Mouse (Mus musculus) MEL (cell line): ENCODE data around the gene Sec1. TPM values are rescaled to one million over a fixed set of nuclear protein-coding genes. Genes with fewer than 3 reads are reported as not detected.

Source experiments
- DNase-seq: peaks from one replicate; pipeline ENCODE4 v3.0.0; 2011; ENCODE audit warnings: low read depth, low spot score
- H3K27ac ChIP-seq: 2 replicates; pipeline ENCODE4 v1.5.1; 2012; ENCODE audit warnings: low read depth, mild to moderate bottlenecking, control low read depth, low read length, moderate library complexity; ENCODE audit not compliant: control insufficient read depth
- H3K27me3 ChIP-seq, 2 experiments: fragments of 150-350 bp in 1 of 2; sonication (generic) in 1 of 2; 2 replicates each; pipeline ENCODE4 v1.6.1; 2012; ENCODE audit warnings: low read length in 2 of 2, mild to moderate bottlenecking in 2 of 2, improper control_type of control experiment in 1 of 2, moderate library complexity in 1 of 2; ENCODE audit not compliant: insufficient read depth in 2 of 2, control insufficient read depth in 1 of 2
- H3K36me3 ChIP-seq, 2 experiments: 2 replicates each; pipeline ENCODE4 v1.6.1; 2012 to 2014; ENCODE audit warnings: low read length in 2 of 2, improper control_type of control experiment in 1 of 2, inconsistent platforms in 1 of 2, mild to moderate bottlenecking in 1 of 2; ENCODE audit not compliant: insufficient read depth in 2 of 2, control insufficient read depth in 1 of 2
- H3K4me1 ChIP-seq, 2 experiments: fragments of 150-350 bp in 1 of 2; sonication (generic) in 1 of 2; 2 replicates each; pipeline ENCODE4 v1.6.1; 2012; ENCODE audit warnings: low read length in 2 of 2, improper control_type of control experiment in 1 of 2, mild to moderate bottlenecking in 1 of 2; ENCODE audit not compliant: insufficient read depth in 2 of 2, control insufficient read depth in 1 of 2
- H3K4me3 ChIP-seq, 2 experiments: fragments of 150-350 bp in 1 of 2; sonication (generic) in 1 of 2; 2 replicates each; pipeline ENCODE4 v1.5.1; 2012; ENCODE audit warnings: low read depth in 2 of 2, low read length in 2 of 2, mild to moderate bottlenecking in 2 of 2, moderate library complexity in 2 of 2, control low read depth in 1 of 2, improper control_type of control experiment in 1 of 2; ENCODE audit not compliant: control insufficient read depth in 1 of 2, insufficient read depth in 1 of 2
- H3K79me2 ChIP-seq: 2 replicates; pipeline ENCODE4 v1.6.1; 2012; ENCODE audit warnings: mild to moderate bottlenecking, low read length, moderate library complexity; ENCODE audit not compliant: control insufficient read depth, poor library complexity, insufficient read depth
- H3K9ac ChIP-seq: 2 replicates; pipeline ENCODE4 v1.6.1; 2012; ENCODE audit warnings: low read depth, mild to moderate bottlenecking, control low read depth, low read length, moderate library complexity; ENCODE audit not compliant: control insufficient read depth, poor library complexity, severe bottlenecking
- H3K9me3 ChIP-seq: fragments of 150-350 bp; sonication (generic); replicated peaks from 2 replicates; pipeline ENCODE4 v1.6.1; 2012; ENCODE audit warnings: mild to moderate bottlenecking, low read length, improper control_type of control experiment, moderate library complexity; ENCODE audit not compliant: insufficient read depth
- BHLHE40 ChIP-seq: IDR thresholded peaks from 2 replicates; pipeline ENCODE4 v1.6.1; 2012; ENCODE audit warnings: low read depth, mild to moderate bottlenecking, inconsistent platforms, low read length, improper control_type of control experiment, borderline replicate concordance
- CHD1 ChIP-seq: IDR thresholded peaks from 2 replicates; pipeline ENCODE4 v1.6.1; 2012; ENCODE audit warnings: low read depth, mild to moderate bottlenecking, inconsistent platforms, low read length, improper control_type of control experiment
- CHD2 ChIP-seq: IDR thresholded peaks from 2 replicates; pipeline ENCODE4 v1.6.1; 2011; ENCODE audit warnings: low read length, improper control_type of control experiment
- E2F4 ChIP-seq: IDR thresholded peaks from 2 replicates; pipeline ENCODE4 v1.6.1; 2011; ENCODE audit warnings: low read depth, low read length, improper control_type of control experiment, borderline replicate concordance
- ELF1 ChIP-seq: IDR thresholded peaks from 2 replicates; pipeline ENCODE4 v1.6.1; 2014; ENCODE audit warnings: low read depth, mild to moderate bottlenecking, inconsistent platforms, low read length, improper control_type of control experiment, moderate library complexity
- EP300 ChIP-seq, 2 experiments: IDR thresholded peaks; 2 replicates each; pipeline ENCODE4 v1.6.1; 2011; ENCODE audit warnings: improper control_type of control experiment in 2 of 2, low read length in 2 of 2, low read depth in 1 of 2, mild to moderate bottlenecking in 1 of 2
- ETS1 ChIP-seq: IDR thresholded peaks from 2 replicates; pipeline ENCODE4 v1.6.1; 2012; ENCODE audit warnings: low read depth, mild to moderate bottlenecking, inconsistent platforms, low read length, improper control_type of control experiment, moderate library complexity
- GABPA ChIP-seq: IDR thresholded peaks from 2 replicates; pipeline ENCODE4 v1.6.1; 2012; ENCODE audit warnings: low read depth, mild to moderate bottlenecking, inconsistent platforms, low read length, improper control_type of control experiment, moderate library complexity
- GATA1 ChIP-seq: IDR thresholded peaks from 2 replicates; pipeline ENCODE4 v1.6.1; 2011; ENCODE audit warnings: low read depth, low read length, improper control_type of control experiment
- HCFC1 ChIP-seq: IDR thresholded peaks from 2 replicates; pipeline ENCODE4 v1.6.1; 2012; ENCODE audit warnings: low read depth, mild to moderate bottlenecking, inconsistent platforms, low read length, improper control_type of control experiment, moderate library complexity
- JUND ChIP-seq: IDR thresholded peaks from 2 replicates; pipeline ENCODE4 v1.6.1; 2011; ENCODE audit warnings: low read depth, mild to moderate bottlenecking, improper control_type of control experiment, low read length
- KAT2A ChIP-seq: conservative IDR thresholded peaks from 2 replicates; pipeline ENCODE4 v1.6.1; 2012; ENCODE audit warnings: low read depth, low read length, improper control_type of control experiment, inconsistent platforms
- MAFK ChIP-seq: IDR thresholded peaks from 2 replicates; pipeline ENCODE4 v1.6.1; 2011; ENCODE audit warnings: low read depth, mild to moderate bottlenecking, low read length, improper control_type of control experiment, borderline replicate concordance
- MAX ChIP-seq: IDR thresholded peaks from 2 replicates; pipeline ENCODE4 v1.6.1; 2011; ENCODE audit warnings: low read length, improper control_type of control experiment
- MAZ ChIP-seq: IDR thresholded peaks from 2 replicates; pipeline ENCODE4 v1.6.1; 2012; ENCODE audit warnings: low read depth, mild to moderate bottlenecking, inconsistent platforms, low read length, improper control_type of control experiment
- MEF2A ChIP-seq: IDR thresholded peaks from 2 replicates; pipeline ENCODE4 v1.6.1; 2014; ENCODE audit warnings: low read depth, mild to moderate bottlenecking, inconsistent platforms, low read length, improper control_type of control experiment; ENCODE audit not compliant: poor library complexity, insufficient replicate concordance, severe bottlenecking; ENCODE audit errors: extremely low read depth
- MXI1 ChIP-seq: IDR thresholded peaks from 2 replicates; pipeline ENCODE4 v1.6.1; 2011; ENCODE audit warnings: mild to moderate bottlenecking, low read depth, low read length, improper control_type of control experiment
- MYB ChIP-seq: IDR thresholded peaks from 2 replicates; pipeline ENCODE4 v1.6.1; 2011; ENCODE audit warnings: mild to moderate bottlenecking, low read depth, low read length, improper control_type of control experiment
- MYC ChIP-seq: IDR thresholded peaks from 2 replicates; pipeline ENCODE4 v1.6.1; 2011; ENCODE audit warnings: low read depth, mild to moderate bottlenecking, low read length, improper control_type of control experiment, moderate library complexity
- NELFE ChIP-seq: IDR thresholded peaks from 2 replicates; pipeline ENCODE4 v1.6.1; 2011; ENCODE audit warnings: low read depth, low read length, improper control_type of control experiment
- NRF1 ChIP-seq: IDR thresholded peaks from 2 replicates; pipeline ENCODE4 v1.6.1; 2014; ENCODE audit warnings: low read depth, mild to moderate bottlenecking, inconsistent platforms, low read length, improper control_type of control experiment, moderate library complexity; ENCODE audit not compliant: poor library complexity, insufficient read depth, severe bottlenecking
- POLR2A ChIP-seq, 2 experiments: IDR thresholded peaks; 2 replicates each; pipeline ENCODE4 v1.6.1; 2011 to 2012; ENCODE audit warnings: low read length in 2 of 2, mild to moderate bottlenecking in 2 of 2, control low read depth in 1 of 2, improper control_type of control experiment in 1 of 2, low read depth in 1 of 2, moderate library complexity in 1 of 2; ENCODE audit not compliant: control insufficient read depth in 1 of 2, insufficient read depth in 1 of 2, poor library complexity in 1 of 2
- POLR2AphosphoS2 ChIP-seq: IDR thresholded peaks from 2 replicates; pipeline ENCODE4 v1.6.1; 2011; ENCODE audit warnings: low read length, improper control_type of control experiment
- POLR2AphosphoS5 ChIP-seq: IDR thresholded peaks from 2 replicates; pipeline ENCODE4 v1.6.1; 2012; ENCODE audit warnings: low read depth, borderline replicate concordance, mild to moderate bottlenecking, inconsistent platforms, low read length, moderate library complexity, mixed read lengths
- RAD21 ChIP-seq: IDR thresholded peaks from 2 replicates; pipeline ENCODE4 v1.6.1; 2011; ENCODE audit warnings: mild to moderate bottlenecking, low read depth, low read length, improper control_type of control experiment
- RCOR1 ChIP-seq: IDR thresholded peaks from 2 replicates; pipeline ENCODE4 v1.6.1; 2012; ENCODE audit warnings: low read depth, mild to moderate bottlenecking, inconsistent platforms, low read length, improper control_type of control experiment
- SIN3A ChIP-seq: IDR thresholded peaks from 2 replicates; pipeline ENCODE4 v1.6.1; 2012; ENCODE audit warnings: low read length, improper control_type of control experiment, inconsistent platforms
- SMC3 ChIP-seq: IDR thresholded peaks from 2 replicates; pipeline ENCODE4 v1.6.1; 2011; ENCODE audit warnings: low read depth, low read length, improper control_type of control experiment
- TAL1 ChIP-seq: IDR thresholded peaks from 2 replicates; pipeline ENCODE4 v1.6.1; 2012; ENCODE audit warnings: mild to moderate bottlenecking, inconsistent platforms, low read length, moderate library complexity, mixed read lengths
- TBP ChIP-seq: IDR thresholded peaks from 2 replicates; pipeline ENCODE4 v1.8.0; 2011; ENCODE audit warnings: low read depth, low read length, improper control_type of control experiment
- TCF12 ChIP-seq: IDR thresholded peaks from 2 replicates; pipeline ENCODE4 v1.6.1; 2014; ENCODE audit warnings: low read depth, mild to moderate bottlenecking, inconsistent platforms, low read length, improper control_type of control experiment, moderate library complexity
- UBTF ChIP-seq: IDR thresholded peaks from 2 replicates; pipeline ENCODE4 v1.6.1; 2012; ENCODE audit warnings: low read depth, mild to moderate bottlenecking, inconsistent platforms, low read length, improper control_type of control experiment, moderate library complexity, borderline replicate concordance; ENCODE audit not compliant: insufficient read depth
- USF1 ChIP-seq: IDR thresholded peaks from 2 replicates; pipeline ENCODE4 v1.6.1; 2014; ENCODE audit warnings: low read depth, mild to moderate bottlenecking, inconsistent platforms, low read length, improper control_type of control experiment, moderate library complexity
- ZC3H11A ChIP-seq: IDR thresholded peaks from 2 replicates; pipeline ENCODE4 v1.6.1; 2012; ENCODE audit warnings: low read depth, mild to moderate bottlenecking, inconsistent platforms, low read length, improper control_type of control experiment
- ZKSCAN1 ChIP-seq: IDR thresholded peaks from 2 replicates; pipeline ENCODE4 v1.6.1; 2012; ENCODE audit warnings: low read depth, mild to moderate bottlenecking, inconsistent platforms, low read length, improper control_type of control experiment, moderate library complexity
- ZMIZ1 ChIP-seq: IDR thresholded peaks from 2 replicates; pipeline ENCODE4 v1.6.1; 2012; ENCODE audit warnings: low read depth, mild to moderate bottlenecking, inconsistent platforms, low read length, improper control_type of control experiment, moderate library complexity
- ZNF384 ChIP-seq: IDR thresholded peaks from 2 replicates; pipeline ENCODE4 v1.6.1; 2012; ENCODE audit warnings: low read depth, mild to moderate bottlenecking, inconsistent platforms, low read length, improper control_type of control experiment
- polyA plus RNA-seq, 2 experiments: library from polyadenylated mRNA; stranded (reverse) in 1 of 2; unstranded in 1 of 2; fragments of >175 nt in 1 of 2; fragments of >200 nt in 1 of 2; gene quantifications; 2 replicates each; pipeline versions ENCODE4 v1.2.1 to v1.2.4; 2012; ENCODE audit warnings: low replicate concordance in 2 of 2, low read depth in 1 of 2; ENCODE audit not compliant: insufficient read length in 2 of 2, insufficient read depth in 1 of 2, missing spikeins in 1 of 2
- total RNA-seq: library from RNA; depleted of rRNA; stranded (reverse); fragments of 300-350 nt; gene quantifications from 2 replicates; pipeline ENCODE4 v1.2.3, GENCODE M21; 2012

The Sec1 gene
- total and polyA plus RNA-seq, 3 experiments, result not detected

DNA sequence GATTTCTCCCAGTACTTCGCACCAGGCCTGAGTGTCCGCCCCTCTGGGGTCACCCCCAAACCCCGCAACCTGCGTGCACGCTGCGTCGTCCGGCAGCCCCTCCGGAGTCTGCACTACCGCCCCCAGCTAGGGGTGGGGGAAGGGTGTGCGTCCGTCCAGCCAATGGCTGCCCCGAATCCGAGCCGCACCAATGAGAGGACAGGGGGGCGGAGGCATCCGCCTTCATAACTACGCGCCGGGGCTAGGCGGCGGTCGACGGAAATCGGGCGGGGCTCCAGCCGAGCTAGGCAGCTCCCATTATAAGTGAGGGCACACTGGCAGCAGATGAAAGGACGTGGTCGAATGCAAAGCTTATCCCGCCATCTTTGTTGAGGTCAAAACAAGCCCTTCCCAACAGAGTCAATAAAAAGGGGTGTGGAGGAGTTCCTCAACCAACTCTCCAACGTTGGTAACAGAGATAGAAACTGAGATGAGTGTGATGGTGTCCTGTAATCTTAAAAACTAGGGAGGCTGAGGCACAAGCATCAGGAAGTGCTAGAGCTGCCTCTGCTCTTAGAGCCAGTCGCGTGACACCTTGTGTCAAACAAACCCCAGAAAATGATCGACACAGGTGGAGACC, 21.0 kb upstream of the Sec1 start, which contains the start of gene Rpl18:
Gene Rpl18, plus strand, starts transcription at position 368 of the 619 bp plus-strand sequence.
- DNase-seq, result peak; percentile 98
- Histone ChIP-seq H3K9ac (peak within 1 kb of the TSS; percentile 99), H3K36me3 (peaks cover 0 to 2% of the 10 kb centered on the region in 2 experiments; a peak in 2 of 4 replicates), H3K27ac (peak within 1 kb of the TSS; percentile 96), H3K4me3 (peak within 1 kb of the TSS; percentile 71), H3K9me3 (no peaks in the 10 kb centered on the region), H3K4me1 (peaks cover 0 to 5% of the 10 kb centered on the region in 2 experiments; a peak in 1 of 4 replicates), H3K27me3 (no peaks in the 10 kb centered on the region), H3K79me2 (peaks cover 48% of the 10 kb centered on the region)
- no peak for TF ChIP-seq GATA1
- TF ChIP-seq NRF1, result peak; percentile 52; the same call in 1 of the 2 replicates
- peak; percentile 90 for TF ChIP-seq POLR2AphosphoS2
- peak; percentile 47 for TF ChIP-seq NELFE
- TF ChIP-seq POLR2AphosphoS5, result no peak
- TF ChIP-seq USF1, result no peak
- TF ChIP-seq ZC3H11A, result no peak
- TF ChIP-seq ELF1, result peak; percentile 52; the same call in 1 of the 2 replicates
- TF ChIP-seq JUND, result no peak
- TF ChIP-seq ETS1, result peak; percentile 73; the same call in 1 of the 2 replicates
- TF ChIP-seq MYB, result no peak
- peak; percentile 97 for TF ChIP-seq SIN3A
- TF ChIP-seq E2F4, result no peak
- no peak for TF ChIP-seq CHD1
- TF ChIP-seq KAT2A, result peak; percentile 67
- no peak for TF ChIP-seq TAL1
- TF ChIP-seq ZNF384, result no peak
- peak; percentile 58 to 68; a peak in 2 of 4 replicates for TF ChIP-seq POLR2A (IDR thresholded peaks at IDR 0.05; ENCODE audit: control insufficient read depth in 1 of 2, insufficient read depth in 1 of 2, low read depth in 1 of 2, low read length in 2 of 2, poor library complexity in 1 of 2)
- no peak for TF ChIP-seq BHLHE40
- TF ChIP-seq HCFC1, result peak; percentile 97
- no peak for TF ChIP-seq RAD21
- TF ChIP-seq MXI1, result peak; percentile 73
- 0 out of 2 replicates have a peak, but pooled peaks have one; percentile 30 for TF ChIP-seq GABPA
- no peak for TF ChIP-seq UBTF
- TF ChIP-seq RCOR1, result no peak
- no peak for TF ChIP-seq MAFK
- TF ChIP-seq CHD2, result peak; percentile 50; the same call in 1 of the 2 replicates
- TF ChIP-seq ZKSCAN1, result no peak
- no peak for TF ChIP-seq MEF2A
- peak; percentile 62 for TF ChIP-seq TBP
- no peak for TF ChIP-seq SMC3
- TF ChIP-seq MYC, result peak; percentile 74
- no peak for TF ChIP-seq EP300 (IDR thresholded peaks at IDR 0.05; ENCODE audit: low read depth in 1 of 2, low read length in 2 of 2)
- peak; percentile 42; the same call in 1 of the 2 replicates for TF ChIP-seq MAX
- TF ChIP-seq ZMIZ1, result peak; percentile 40; the same call in 1 of the 2 replicates
- TF ChIP-seq MAZ, result peak; percentile 94; the same call in 1 of the 2 replicates
- TF ChIP-seq TCF12, result peak; percentile 35; the same call in 1 of the 2 replicates
